Mouse (Mus musculus): ENCODE results near the gene Olfr1105. TPM values are rescaled to one million over a fixed set of nuclear protein-coding genes. Genes with fewer than 3 reads are reported as not detected.

Gene Olfr1105
- total RNA-seq (2014; rRNA removed; ENCODE audit: low replicate concordance), result not detected in 2 replicates
- not detected in 2 replicates for polyA plus RNA-seq (2015; fragmentation: Nextera tagmentation; extraction: Ambion mirVana)

DNA sequence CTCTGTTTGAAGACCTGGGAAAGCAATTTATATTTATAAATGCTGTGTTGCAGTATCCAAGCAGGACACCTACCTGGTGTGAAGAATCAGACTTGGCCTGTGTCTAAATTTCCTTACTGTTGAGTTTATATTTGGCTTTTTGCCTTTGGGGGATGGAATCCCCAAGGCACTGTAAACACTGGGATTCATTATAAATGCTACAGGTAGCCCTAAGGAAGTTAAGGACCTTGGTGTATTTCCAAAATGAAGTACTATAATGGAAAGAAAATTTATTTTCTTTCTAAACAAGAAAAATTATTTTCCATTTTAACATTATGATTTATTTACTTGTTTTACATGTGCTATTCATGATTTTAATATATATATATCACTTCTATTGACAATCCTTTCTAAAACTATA, at the start of gene Olfr1105:
Gene Olfr1105, minus strand, starts transcription at position 101 of the 400 bp plus-strand sequence.
- ATAC-seq (ENCODE audit: insufficient read depth, low read depth), result no peak
- H3K4me1 ChIP-seq (ENCODE audit: control insufficient read depth, insufficient read depth), result no peaks in the 10 kb centered on the region
- no peak within 1 kb of the TSS for H3K27ac ChIP-seq (ENCODE audit: low read depth)
- H3K9me3 ChIP-seq (replicated peaks; ENCODE audit: control insufficient read depth, low read length), result no peaks in the 10 kb centered on the region
- no peak within 1 kb of the TSS for H3K4me2 ChIP-seq (ENCODE audit: low read depth, low read length)
- no peak within 1 kb of the TSS for H3K9ac ChIP-seq (replicated peaks; ENCODE audit: low read depth, low read length)
- no peak for DNase-seq (ENCODE audit: low spot score)
- no peaks in the 10 kb centered on the region for H3K36me3 ChIP-seq (replicated peaks; ENCODE audit: control insufficient read depth, insufficient read depth, low read length)
- H3K4me3 ChIP-seq (ENCODE audit: low read depth, low read length), result no peak within 1 kb of the TSS
- H3K27me3 ChIP-seq (ENCODE audit: control insufficient read depth, insufficient read depth, low read length), result no peaks in the 10 kb centered on the region
- TF ChIP-seq CTCF (IDR thresholded peaks at IDR 0.05; ENCODE audit: low read depth), result no peak
- TF ChIP-seq EP300 (IDR thresholded peaks at IDR 0.05; ENCODE audit: low read depth), result no peak

- H3K9me3 ChIP-seq (replicated peaks; ENCODE audit: control insufficient read depth, low read length), result no peaks in the 10 kb centered on the region
- WGBS, result 72% methylated on average over 1 of the region's 1 CpGs
- H3K27me3 ChIP-seq (ENCODE audit: control insufficient read depth, insufficient read depth, low read length), result no peaks in the 10 kb centered on the region
- no peaks in the 10 kb centered on the region for H3K4me1 ChIP-seq (ENCODE audit: control insufficient read depth, insufficient read depth)
- H3K36me3 ChIP-seq (replicated peaks; ENCODE audit: control insufficient read depth, insufficient read depth, low read length), result no peaks in the 10 kb centered on the region
- TF ChIP-seq EP300 (IDR thresholded peaks at IDR 0.05; ENCODE audit: low read depth) (no peak), CTCF (IDR thresholded peaks at IDR 0.05; ENCODE audit: low read depth) (no peak)
- H3K4me2 ChIP-seq (ENCODE audit: low read depth, low read length), result no peak within 1 kb of the TSS
- DNase-seq (ENCODE audit: low spot score), result no peak
- H3K4me3 ChIP-seq (ENCODE audit: low read depth, low read length), result no peak within 1 kb of the TSS
- no peak within 1 kb of the TSS for H3K9ac ChIP-seq (replicated peaks; ENCODE audit: low read depth, low read length)
- no peak for ATAC-seq (ENCODE audit: insufficient read depth, low read depth)
- no peak within 1 kb of the TSS for H3K27ac ChIP-seq (ENCODE audit: low read depth)
Observed at GRCm38 (mm10) chr2:87075717-87076116, 39.4 kb upstream of the Olfr1105 start, which contains the start of gene Olfr1107. Olfr1107 (minus strand) TSS chr2:87075817.

GRCm38 (mm10) chr2:87052173-87052572, 15.8 kb upstream of the Olfr1105 start, which contains the start of gene Olfr1106:
Olfr1106 (minus strand) TSS chr2:87052273.
- H3K4me1 ChIP-seq (ENCODE audit: control insufficient read depth, insufficient read depth), result no peaks in the 10 kb centered on the region
- no peak within 1 kb of the TSS for H3K27ac ChIP-seq (ENCODE audit: low read depth)
- H3K4me2 ChIP-seq (ENCODE audit: low read depth, low read length), result no peak within 1 kb of the TSS
- no peaks in the 10 kb centered on the region for H3K36me3 ChIP-seq (replicated peaks; ENCODE audit: control insufficient read depth, insufficient read depth, low read length)
- ATAC-seq (ENCODE audit: insufficient read depth, low read depth) (no peak), DNase-seq (ENCODE audit: low spot score) (no peak)
- H3K27me3 ChIP-seq (ENCODE audit: control insufficient read depth, insufficient read depth, low read length), result no peaks in the 10 kb centered on the region
- H3K9me3 ChIP-seq (replicated peaks; ENCODE audit: control insufficient read depth, low read length), result no peaks in the 10 kb centered on the region
- no peak within 1 kb of the TSS for H3K4me3 ChIP-seq (ENCODE audit: low read depth, low read length)
- WGBS, result 63% methylated on average over 1 of the region's 1 CpGs
- TF ChIP-seq CTCF (IDR thresholded peaks at IDR 0.05; ENCODE audit: low read depth) (no peak), EP300 (IDR thresholded peaks at IDR 0.05; ENCODE audit: low read depth) (no peak)
- H3K9ac ChIP-seq (replicated peaks; ENCODE audit: low read depth, low read length), result no peak within 1 kb of the TSS

- ATAC-seq (ENCODE audit: insufficient read depth, low read depth) (no peak), DNase-seq (ENCODE audit: low spot score) (no peak)
- no peak for TF ChIP-seq EP300 (IDR thresholded peaks at IDR 0.05; ENCODE audit: low read depth)
- Histone ChIP-seq H3K36me3 (replicated peaks; ENCODE audit: control insufficient read depth, insufficient read depth, low read length) (no peaks in the 10 kb centered on the region), H3K9me3 (replicated peaks; ENCODE audit: control insufficient read depth, low read length) (no peaks in the 10 kb centered on the region), H3K4me1 (ENCODE audit: control insufficient read depth, insufficient read depth) (no peaks in the 10 kb centered on the region), H3K4me2 (ENCODE audit: low read depth, low read length) (no peak within 1 kb of the TSS), H3K27ac (ENCODE audit: low read depth) (no peak within 1 kb of the TSS), H3K27me3 (ENCODE audit: control insufficient read depth, insufficient read depth, low read length) (no peaks in the 10 kb centered on the region), H3K4me3 (ENCODE audit: low read depth, low read length) (no peak within 1 kb of the TSS), H3K9ac (replicated peaks; ENCODE audit: low read depth, low read length) (no peak within 1 kb of the TSS)
- 73% methylated on average over 1 of the region's 1 CpGs for WGBS
Observed at GRCm38 (mm10) chr2:87026980-87027379, 9.4 kb downstream of the Olfr1105 start, which contains the start of gene Olfr1104. Olfr1104 (minus strand) TSS chr2:87027080.

- Histone ChIP-seq H3K27ac (ENCODE audit: low read depth) (no peak within 1 kb of the TSS), H3K36me3 (replicated peaks; ENCODE audit: control insufficient read depth, insufficient read depth, low read length) (no peaks in the 10 kb centered on the region), H3K9me3 (replicated peaks; ENCODE audit: control insufficient read depth, low read length) (no peaks in the 10 kb centered on the region), H3K4me1 (ENCODE audit: control insufficient read depth, insufficient read depth) (no peaks in the 10 kb centered on the region), H3K4me2 (ENCODE audit: low read depth, low read length) (no peak within 1 kb of the TSS), H3K9ac (replicated peaks; ENCODE audit: low read depth, low read length) (no peak within 1 kb of the TSS), H3K27me3 (ENCODE audit: control insufficient read depth, insufficient read depth, low read length) (no peaks in the 10 kb centered on the region), H3K4me3 (ENCODE audit: low read depth, low read length) (no peak within 1 kb of the TSS)
- TF ChIP-seq EP300 (IDR thresholded peaks at IDR 0.05; ENCODE audit: low read depth) (no peak), CTCF (IDR thresholded peaks at IDR 0.05; ENCODE audit: low read depth) (no peak)
- no peak for DNase-seq (ENCODE audit: low spot score)
- ATAC-seq (ENCODE audit: insufficient read depth, low read depth), result no peak
Observed at GRCm38 (mm10) chr2:86998098-86998497, 38.2 kb downstream of the Olfr1105 start, which contains the start of gene Olfr1102. Olfr1102 (plus strand) TSS chr2:86998398.

DNA sequence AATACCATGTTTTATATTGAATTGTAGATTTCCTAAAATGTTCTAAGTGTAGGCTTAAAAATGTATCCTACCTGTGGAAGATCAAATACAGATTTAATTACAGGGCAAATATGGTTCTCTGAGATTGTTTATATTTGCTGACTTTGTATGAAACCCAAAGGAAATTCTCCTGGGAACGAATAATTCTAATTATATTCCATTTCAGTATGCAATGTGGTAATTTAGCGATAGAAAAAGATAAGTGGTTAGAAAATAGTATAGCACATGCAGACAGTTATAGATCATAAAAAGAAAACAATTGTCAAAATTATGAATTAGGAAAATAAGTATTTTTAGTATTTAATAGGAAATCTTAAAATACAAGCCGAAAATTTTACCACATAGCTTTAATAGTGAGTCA, 45.2 kb downstream of the Olfr1105 start, which contains the start of gene Olfr1101:
Gene Olfr1101, minus strand, starts transcription at position 101 of the 400 bp plus-strand sequence.
- H3K36me3 ChIP-seq (replicated peaks; ENCODE audit: control insufficient read depth, insufficient read depth, low read length), result no peaks in the 10 kb centered on the region
- TF ChIP-seq EP300 (IDR thresholded peaks at IDR 0.05; ENCODE audit: low read depth) (no peak), CTCF (IDR thresholded peaks at IDR 0.05; ENCODE audit: low read depth) (no peak)
- DNase-seq (ENCODE audit: low spot score) (no peak), ATAC-seq (ENCODE audit: insufficient read depth, low read depth) (no peak)
- no peak within 1 kb of the TSS for H3K9ac ChIP-seq (replicated peaks; ENCODE audit: low read depth, low read length)
- no peak within 1 kb of the TSS for H3K4me2 ChIP-seq (ENCODE audit: low read depth, low read length)
- no peaks in the 10 kb centered on the region for H3K9me3 ChIP-seq (replicated peaks; ENCODE audit: control insufficient read depth, low read length)
- WGBS, result 58% methylated on average over 3 of the region's 3 CpGs
- no peak within 1 kb of the TSS for H3K4me3 ChIP-seq (ENCODE audit: low read depth, low read length)
- no peak within 1 kb of the TSS for H3K27ac ChIP-seq (ENCODE audit: low read depth)
- H3K27me3 ChIP-seq (ENCODE audit: control insufficient read depth, insufficient read depth, low read length), result no peaks in the 10 kb centered on the region
- H3K4me1 ChIP-seq (ENCODE audit: control insufficient read depth, insufficient read depth), result no peaks in the 10 kb centered on the region

Other genes with a start within 250 kb of the Olfr1105 start
- not detected in 2 replicates for gene Olfr141, start 226.5 kb downstream of the Olfr1105 start, total RNA-seq (2014; rRNA removed; ENCODE audit: low replicate concordance)
- gene Olfr141, start 226.5 kb downstream of the Olfr1105 start, polyA plus RNA-seq (2015; fragmentation: Nextera tagmentation; extraction: Ambion mirVana), result not detected in 2 replicates
- gene Olfr1094, start 211.9 kb downstream of the Olfr1105 start, total RNA-seq (2014; rRNA removed; ENCODE audit: low replicate concordance), result not detected in 2 replicates
- gene Olfr1094, start 211.9 kb downstream of the Olfr1105 start, polyA plus RNA-seq (2015; fragmentation: Nextera tagmentation; extraction: Ambion mirVana), result not detected in 2 replicates
- gene Olfr1095, start 184.8 kb downstream of the Olfr1105 start, total RNA-seq (2014; rRNA removed; ENCODE audit: low replicate concordance), result not detected in 2 replicates
- not detected in 2 replicates for gene Olfr1095, start 184.8 kb downstream of the Olfr1105 start, polyA plus RNA-seq (2015; fragmentation: Nextera tagmentation; extraction: Ambion mirVana)
- gene Gm13723, start 161.7 kb downstream of the Olfr1105 start, total RNA-seq (2014; rRNA removed; ENCODE audit: low replicate concordance), result not detected in 2 replicates
- gene Gm13723, start 161.7 kb downstream of the Olfr1105 start, polyA plus RNA-seq (2015; fragmentation: Nextera tagmentation; extraction: Ambion mirVana), result not detected in 2 replicates
- not detected in 2 replicates for gene Olfr1097, start 144.3 kb downstream of the Olfr1105 start, total RNA-seq (2014; rRNA removed; ENCODE audit: low replicate concordance)
- gene Olfr1097, start 144.3 kb downstream of the Olfr1105 start, polyA plus RNA-seq (2015; fragmentation: Nextera tagmentation; extraction: Ambion mirVana), result not detected in 2 replicates
- gene Olfr1098, start 112.0 kb downstream of the Olfr1105 start, total RNA-seq (2014; rRNA removed; ENCODE audit: low replicate concordance), result not detected in 2 replicates
- not detected in 2 replicates for gene Olfr1098, start 112.0 kb downstream of the Olfr1105 start, polyA plus RNA-seq (2015; fragmentation: Nextera tagmentation; extraction: Ambion mirVana)
- gene Olfr1099, start 75.8 kb downstream of the Olfr1105 start, total RNA-seq (2014; rRNA removed; ENCODE audit: low replicate concordance), result not detected in 2 replicates
- not detected in 2 replicates for gene Olfr1099, start 75.8 kb downstream of the Olfr1105 start, polyA plus RNA-seq (2015; fragmentation: Nextera tagmentation; extraction: Ambion mirVana)
- not detected in 2 replicates for gene Olfr1100, start 56.6 kb downstream of the Olfr1105 start, total RNA-seq (2014; rRNA removed; ENCODE audit: low replicate concordance)
- not detected in 2 replicates for gene Olfr1100, start 56.6 kb downstream of the Olfr1105 start, polyA plus RNA-seq (2015; fragmentation: Nextera tagmentation; extraction: Ambion mirVana)
- gene Olfr1101, start 45.3 kb downstream of the Olfr1105 start, total RNA-seq (2014; rRNA removed; ENCODE audit: low replicate concordance), result not detected in 2 replicates
- not detected in 2 replicates for gene Olfr1101, start 45.3 kb downstream of the Olfr1105 start, polyA plus RNA-seq (2015; fragmentation: Nextera tagmentation; extraction: Ambion mirVana)
- gene Olfr1102, start 38.1 kb downstream of the Olfr1105 start, total RNA-seq (2014; rRNA removed; ENCODE audit: low replicate concordance), result not detected in 2 replicates
- gene Olfr1102, start 38.1 kb downstream of the Olfr1105 start, polyA plus RNA-seq (2015; fragmentation: Nextera tagmentation; extraction: Ambion mirVana), result not detected in 2 replicates
- not detected in 2 replicates for gene Olfr1104, start 9.5 kb downstream of the Olfr1105 start, total RNA-seq (2014; rRNA removed; ENCODE audit: low replicate concordance)
- not detected in 2 replicates for gene Olfr1104, start 9.5 kb downstream of the Olfr1105 start, polyA plus RNA-seq (2015; fragmentation: Nextera tagmentation; extraction: Ambion mirVana)
- not detected in 2 replicates for gene Olfr1106, start 15.7 kb upstream of the Olfr1105 start, total RNA-seq (2014; rRNA removed; ENCODE audit: low replicate concordance)
- not detected in 2 replicates for gene Olfr1106, start 15.7 kb upstream of the Olfr1105 start, polyA plus RNA-seq (2015; fragmentation: Nextera tagmentation; extraction: Ambion mirVana)
- not detected in 2 replicates for gene Olfr1107, start 39.3 kb upstream of the Olfr1105 start, total RNA-seq (2014; rRNA removed; ENCODE audit: low replicate concordance)
- not detected in 2 replicates for gene Olfr1107, start 39.3 kb upstream of the Olfr1105 start, polyA plus RNA-seq (2015; fragmentation: Nextera tagmentation; extraction: Ambion mirVana)
- not detected in 2 replicates for gene Olfr1109, start 59.5 kb upstream of the Olfr1105 start, total RNA-seq (2014; rRNA removed; ENCODE audit: low replicate concordance)
- gene Olfr1109, start 59.5 kb upstream of the Olfr1105 start, polyA plus RNA-seq (2015; fragmentation: Nextera tagmentation; extraction: Ambion mirVana), result not detected in 2 replicates
- not detected in 2 replicates for gene Olfr259, start 78.0 kb upstream of the Olfr1105 start, total RNA-seq (2014; rRNA removed; ENCODE audit: low replicate concordance)
- gene Olfr259, start 78.0 kb upstream of the Olfr1105 start, polyA plus RNA-seq (2015; fragmentation: Nextera tagmentation; extraction: Ambion mirVana), result not detected in 2 replicates
- not detected in 2 replicates for gene Olfr1110, start 103.8 kb upstream of the Olfr1105 start, total RNA-seq (2014; rRNA removed; ENCODE audit: low replicate concordance)
- gene Olfr1110, start 103.8 kb upstream of the Olfr1105 start, polyA plus RNA-seq (2015; fragmentation: Nextera tagmentation; extraction: Ambion mirVana), result not detected in 2 replicates
- gene Olfr1111, start 116.1 kb upstream of the Olfr1105 start, total RNA-seq (2014; rRNA removed; ENCODE audit: low replicate concordance), result not detected in 2 replicates
- gene Olfr1111, start 116.1 kb upstream of the Olfr1105 start, polyA plus RNA-seq (2015; fragmentation: Nextera tagmentation; extraction: Ambion mirVana), result not detected in 2 replicates
- not detected in 2 replicates for gene Olfr1112, start 151.3 kb upstream of the Olfr1105 start, total RNA-seq (2014; rRNA removed; ENCODE audit: low replicate concordance)
- gene Olfr1112, start 151.3 kb upstream of the Olfr1105 start, polyA plus RNA-seq (2015; fragmentation: Nextera tagmentation; extraction: Ambion mirVana), result not detected in 2 replicates
- gene Olfr1113, start 172.4 kb upstream of the Olfr1105 start, total RNA-seq (2014; rRNA removed; ENCODE audit: low replicate concordance), result not detected in 2 replicates
- not detected in 2 replicates for gene Olfr1113, start 172.4 kb upstream of the Olfr1105 start, polyA plus RNA-seq (2015; fragmentation: Nextera tagmentation; extraction: Ambion mirVana)
- not detected in 2 replicates for gene Olfr1115, start 211.5 kb upstream of the Olfr1105 start, total RNA-seq (2014; rRNA removed; ENCODE audit: low replicate concordance)
- not detected in 2 replicates for gene Olfr1115, start 211.5 kb upstream of the Olfr1105 start, polyA plus RNA-seq (2015; fragmentation: Nextera tagmentation; extraction: Ambion mirVana)
- gene Olfr1116, start 231.0 kb upstream of the Olfr1105 start, total RNA-seq (2014; rRNA removed; ENCODE audit: low replicate concordance), result not detected in 2 replicates
- gene Olfr1116, start 231.0 kb upstream of the Olfr1105 start, polyA plus RNA-seq (2015; fragmentation: Nextera tagmentation; extraction: Ambion mirVana), result not detected in 2 replicates

Data from heart, postnatal 0 days (tissue).